Mouse (Mus musculus): ENCODE measurements at regions not wholly inside any gene's neighbourhood (a gene's known extent, or its start where the extent isn't known, plus 50 kb on each side); places are given as distances from the start of the nearest gene placed in this dataset.

DNA sequence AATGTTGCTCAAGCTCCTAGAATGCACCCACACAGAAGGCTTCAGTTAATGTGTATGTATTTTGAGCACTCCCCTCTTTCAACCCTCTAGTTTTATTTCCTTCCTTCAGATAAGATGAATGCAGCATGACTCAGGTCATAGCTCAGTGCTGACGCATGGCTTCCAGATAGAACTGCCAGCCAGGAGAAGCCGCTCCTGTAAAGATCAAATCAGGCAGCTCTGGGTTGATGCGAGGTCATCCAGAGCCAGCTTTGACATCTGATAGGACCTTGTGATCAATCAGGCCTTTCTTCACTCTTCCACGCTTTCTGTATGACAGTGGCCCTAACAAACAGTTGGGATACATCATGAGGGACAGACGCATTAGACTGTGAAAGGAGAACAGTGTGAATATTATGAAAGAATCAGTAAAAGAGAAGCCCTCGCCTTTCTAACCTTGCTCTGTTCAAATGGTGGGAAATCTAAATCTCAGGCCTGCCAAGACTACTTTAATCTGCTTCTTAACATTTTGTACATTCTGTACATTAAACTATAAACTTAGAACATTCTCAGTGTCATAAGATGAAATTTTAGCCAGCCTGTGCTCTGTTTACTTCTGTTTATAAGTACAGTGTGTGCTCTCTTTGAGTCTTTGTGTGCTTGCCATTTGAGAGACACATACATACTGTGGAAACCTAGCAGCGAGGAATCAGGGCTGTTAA is 807.9 kb upstream of the Tbl1xr1 start:
- H3K4me3 ChIP-seq (replicated peaks in 1 of 3; ENCODE audit: low read depth in 2 of 3, low read length in 2 of 3, poor library complexity in 1 of 3) = no peak overlapping the region
- no peak overlapping the region for H3K4me2 ChIP-seq (ENCODE audit: insufficient read depth, low read depth, poor library complexity, severe bottlenecking)
- in situ Hi-C loops (cut with MboI; ENCODE audit: low pct_ligation_motif_present, low pct_unique_long_range_greater_than_20kb, low sequenced_read_pairs) (no loop called here), dilution Hi-C loops (cut with MboI; ENCODE audit: extremely low pct_ligation_motif_present, extremely low pct_unique_long_range_greater_than_20kb, low sequenced_read_pairs) (no loop called here)
- no peaks in the 10 kb centered on the region for H3K4me1 ChIP-seq (ENCODE audit: control insufficient read depth in 1 of 2, insufficient read depth in 2 of 2)
- no peaks in the 10 kb centered on the region for H3K27me3 ChIP-seq (replicated peaks)
- no peak for DNase-seq (ENCODE audit: extremely low read depth)
- H3K9ac ChIP-seq (ENCODE audit: insufficient read depth, low read depth) = no peak overlapping the region
- H3K9me3 ChIP-seq (replicated peaks; ENCODE audit: low read length) = no peaks in the 10 kb centered on the region
- H3K79me2 ChIP-seq (replicated peaks; ENCODE audit: control insufficient read depth, extremely low read depth, insufficient read depth, poor library complexity, severe bottlenecking) = no peaks in the 10 kb centered on the region
- no peak overlapping the region for H3K27ac ChIP-seq (ENCODE audit: insufficient read depth, low read depth)
- TF ChIP-seq MYC (IDR thresholded peaks at IDR 0.05; ENCODE audit: low read depth, low read length) = no peak
- no peak for TF ChIP-seq EP300 (IDR thresholded peaks at IDR 0.05; ENCODE audit: low read length)
- TF ChIP-seq ZMIZ1 (IDR thresholded peaks at IDR 0.05; ENCODE audit: low read depth, low read length) = no peak
- TF ChIP-seq JUN (IDR thresholded peaks at IDR 0.05; ENCODE audit: insufficient read depth, low read depth, low read length) = no peak
- no peak for TF ChIP-seq POLR2A (IDR thresholded peaks at IDR 0.05; ENCODE audit: low read depth, low read length)
- H3K36me3 ChIP-seq (replicated peaks in 1 of 2; ENCODE audit: control insufficient read depth in 1 of 2, insufficient read depth in 1 of 2, low read length in 1 of 2) = no peaks in the 10 kb centered on the region

GRCm38 (mm10) chr3:21269130-21269440 is 807.4 kb upstream of the Tbl1xr1 start:
- H3K9ac ChIP-seq (ENCODE audit: insufficient read depth, low read depth) = no peak overlapping the region
- no peaks in the 10 kb centered on the region for H3K36me3 ChIP-seq (replicated peaks in 1 of 2; ENCODE audit: control insufficient read depth in 1 of 2, insufficient read depth in 1 of 2, low read length in 1 of 2)
- dilution Hi-C loops (cut with MboI; ENCODE audit: extremely low pct_ligation_motif_present, extremely low pct_unique_long_range_greater_than_20kb, low sequenced_read_pairs) (no loop called here), in situ Hi-C loops (cut with MboI; ENCODE audit: low pct_ligation_motif_present, low pct_unique_long_range_greater_than_20kb, low sequenced_read_pairs) (no loop called here)
- no peak overlapping the region for H3K4me2 ChIP-seq (ENCODE audit: insufficient read depth, low read depth, poor library complexity, severe bottlenecking)
- no peak overlapping the region for H3K4me3 ChIP-seq (replicated peaks in 1 of 3; ENCODE audit: low read depth in 2 of 3, low read length in 2 of 3, poor library complexity in 1 of 3)
- H3K27me3 ChIP-seq (replicated peaks) = no peaks in the 10 kb centered on the region
- TF ChIP-seq BHLHE40 (IDR thresholded peaks at IDR 0.05; ENCODE audit: low read depth, low read length) (no peak), POLR2A (IDR thresholded peaks at IDR 0.05; ENCODE audit: low read depth, low read length) (no peak), MAZ (IDR thresholded peaks at IDR 0.05; ENCODE audit: low read depth, low read length) (no peak), RCOR1 (conservative IDR thresholded peaks at IDR 0.05; ENCODE audit: low read depth, low read length) (no peak), ZMIZ1 (IDR thresholded peaks at IDR 0.05; ENCODE audit: low read depth, low read length) (no peak), MAFK (IDR thresholded peaks at IDR 0.05; ENCODE audit: insufficient replicate concordance, low read length) (no peak), ZC3H11A (IDR thresholded peaks at IDR 0.05; ENCODE audit: low read depth, low read length) (no peak), MAX (IDR thresholded peaks at IDR 0.05; ENCODE audit: low read length) (no peak), USF2 (conservative IDR thresholded peaks at IDR 0.05; ENCODE audit: low read depth, low read length) (no peak), HCFC1 (IDR thresholded peaks at IDR 0.05; ENCODE audit: low read depth, low read length) (no peak), POLR2AphosphoS2 (IDR thresholded peaks at IDR 0.05; ENCODE audit: low read depth, low read length) (no peak), TCF12 (IDR thresholded peaks at IDR 0.05; ENCODE audit: low read depth, low read length) (no peak), USF1 (IDR thresholded peaks at IDR 0.05; ENCODE audit: low read depth, low read length) (no peak), SIN3A (IDR thresholded peaks at IDR 0.05; ENCODE audit: low read length) (no peak)
- no peaks in the 10 kb centered on the region for H3K79me2 ChIP-seq (replicated peaks; ENCODE audit: control insufficient read depth, extremely low read depth, insufficient read depth, poor library complexity, severe bottlenecking)
- no peaks in the 10 kb centered on the region for H3K4me1 ChIP-seq (ENCODE audit: control insufficient read depth in 1 of 2, insufficient read depth in 2 of 2)
- no peaks in the 10 kb centered on the region for H3K9me3 ChIP-seq (replicated peaks; ENCODE audit: low read length)
- DNase-seq (ENCODE audit: extremely low read depth) = no peak
- H3K27ac ChIP-seq (ENCODE audit: insufficient read depth, low read depth) = no peak overlapping the region

Data from CH12.LX (cell line).